Mouse (Mus musculus): ENCODE results near the gene Arhgap18. TPM values are rescaled to one million over a fixed set of nuclear protein-coding genes. Genes with fewer than 3 reads are reported as not detected.

Gene Arhgap18
- polyA plus RNA-seq, 1 experiment = 1.9 TPM

DNA sequence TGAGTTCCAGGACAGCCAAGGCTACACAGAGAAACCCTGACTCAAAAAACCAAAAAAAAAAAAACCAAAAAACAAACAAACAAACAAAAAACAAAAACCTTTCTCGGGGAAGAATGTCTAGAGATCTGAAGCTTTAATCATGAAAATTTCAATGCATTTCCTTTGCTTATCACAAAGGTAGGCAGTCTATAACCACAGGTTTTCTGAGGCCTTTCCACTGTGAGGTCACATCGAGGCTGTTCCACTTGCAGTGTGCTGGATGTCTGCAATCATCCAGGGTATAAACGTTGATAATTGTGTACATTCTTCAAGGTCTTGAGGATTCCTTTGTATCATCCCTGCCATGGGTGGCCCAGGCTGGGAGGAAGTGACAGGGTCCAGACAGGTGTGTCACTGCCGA lies 7.9 kb downstream of the Arhgap18 start:
- TF ChIP-seq REST (IDR thresholded peaks at IDR 0.05; ENCODE audit: insufficient read depth, insufficient read length) (no peak), TCF12 (IDR thresholded peaks at IDR 0.05; ENCODE audit: insufficient read depth, poor library complexity, severe bottlenecking) (no peak), MYOG (IDR thresholded peaks at IDR 0.05; ENCODE audit: control insufficient read depth in 1 of 3, insufficient read depth in 1 of 3, insufficient read length in 2 of 3, low read depth in 2 of 3) (no peak), POLR2AphosphoS2 (IDR thresholded peaks at IDR 0.05; ENCODE audit: insufficient read length, low read depth) (no peak), USF1 (IDR thresholded peaks at IDR 0.05; ENCODE audit: low read depth) (no peak), CEBPB (IDR thresholded peaks at IDR 0.05; ENCODE audit: insufficient read depth, poor library complexity, severe bottlenecking) (no peak), SRF (IDR thresholded peaks at IDR 0.05; ENCODE audit: control insufficient read depth, insufficient read length, low read depth) (no peak), MAX (IDR thresholded peaks at IDR 0.05; ENCODE audit: low read depth) (no peak), POLR2A (IDR thresholded peaks at IDR 0.05; ENCODE audit: insufficient read length, low read depth) (no peak), MYOD1 (IDR thresholded peaks at IDR 0.05; ENCODE audit: control insufficient read depth in 1 of 3, insufficient read length in 2 of 3, low read depth in 2 of 3) (no peak), TCF3 (IDR thresholded peaks at IDR 0.05; ENCODE audit: insufficient read length, low read depth) (no peak), E2F4 (IDR thresholded peaks at IDR 0.05; ENCODE audit: insufficient read depth) (no peak)
- H3K36me3 ChIP-seq (ENCODE audit: control insufficient read depth, insufficient read depth) = no peaks in the 10 kb centered on the region

DNA sequence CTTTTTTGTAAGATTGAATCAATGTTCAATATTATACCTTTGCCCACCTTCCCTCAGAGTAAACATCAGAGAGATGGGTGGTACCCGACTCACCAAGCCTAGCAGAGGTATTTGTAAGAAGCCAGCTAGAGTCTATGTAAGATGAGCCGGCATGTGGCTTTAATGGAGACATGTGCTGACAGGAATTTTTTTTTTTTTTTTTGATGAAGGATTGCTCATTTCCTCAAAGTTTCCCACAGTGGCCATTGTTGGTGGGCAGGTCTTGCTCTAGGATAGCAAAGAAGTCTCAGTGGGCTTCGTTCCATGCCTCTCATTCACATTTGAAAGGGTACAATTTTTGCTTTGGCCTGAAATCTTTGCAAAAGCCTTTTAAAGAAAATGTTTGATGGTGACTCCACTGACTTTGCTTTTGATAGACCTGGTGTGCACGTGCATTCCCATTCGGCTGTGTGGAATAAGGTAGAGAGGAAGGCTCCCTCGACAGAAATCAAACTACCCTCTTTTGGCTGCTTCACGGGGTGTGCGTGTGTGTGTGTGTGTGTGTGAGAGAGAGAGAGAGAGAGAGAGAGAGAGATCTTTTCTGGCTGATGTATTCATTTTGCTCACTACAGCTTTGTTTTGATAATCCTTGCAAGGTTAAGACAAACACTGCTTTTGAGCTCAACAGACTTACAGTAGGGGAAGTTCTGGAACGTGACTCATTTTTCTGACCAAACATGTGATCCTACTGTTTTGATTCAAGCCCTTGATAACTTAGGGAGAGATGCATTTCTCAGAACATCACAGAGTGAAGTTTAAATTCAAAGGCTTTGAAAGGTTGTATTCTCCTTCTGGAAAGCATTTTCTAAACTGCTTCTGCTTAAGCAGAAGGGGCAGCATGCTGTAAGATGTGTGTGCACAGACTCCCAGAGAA lies 9.0 kb downstream of the Arhgap18 start:
- Histone ChIP-seq H3K36me3 (ENCODE audit: control insufficient read depth, insufficient read depth) (no peaks in the 10 kb centered on the region), H3K4me3 (no peak overlapping the region), H3K27me3 (ENCODE audit: control insufficient read depth, insufficient read depth, insufficient read length) (no peaks in the 10 kb centered on the region), H3ac (ENCODE audit: control insufficient read depth, insufficient read length) (no peak overlapping the region), H3K79me2 (ENCODE audit: control insufficient read depth, insufficient read depth) (no peaks in the 10 kb centered on the region), H3K4me2 (ENCODE audit: low read depth) (peak overlapping the region; percentile 25)
- TF ChIP-seq POLR2AphosphoS2 (IDR thresholded peaks at IDR 0.05; ENCODE audit: insufficient read length, low read depth) (no peak), E2F4 (IDR thresholded peaks at IDR 0.05; ENCODE audit: insufficient read depth) (no peak), SRF (IDR thresholded peaks at IDR 0.05; ENCODE audit: control insufficient read depth, insufficient read length, low read depth) (no peak), TCF12 (IDR thresholded peaks at IDR 0.05; ENCODE audit: insufficient read depth, poor library complexity, severe bottlenecking) (no peak), MAX (IDR thresholded peaks at IDR 0.05; ENCODE audit: low read depth) (no peak), USF1 (IDR thresholded peaks at IDR 0.05; ENCODE audit: low read depth) (no peak), CEBPB (IDR thresholded peaks at IDR 0.05; ENCODE audit: insufficient read depth, poor library complexity, severe bottlenecking) (no peak), POLR2A (IDR thresholded peaks at IDR 0.05; ENCODE audit: insufficient read length, low read depth) (no peak), MYOG (IDR thresholded peaks at IDR 0.05; ENCODE audit: control insufficient read depth in 1 of 3, insufficient read depth in 1 of 3, insufficient read length in 2 of 3, low read depth in 2 of 3) (no peak), MYOD1 (IDR thresholded peaks at IDR 0.05; ENCODE audit: control insufficient read depth in 1 of 3, insufficient read length in 2 of 3, low read depth in 2 of 3) (no peak), REST (IDR thresholded peaks at IDR 0.05; ENCODE audit: insufficient read depth, insufficient read length) (no peak), TCF3 (IDR thresholded peaks at IDR 0.05; ENCODE audit: insufficient read length, low read depth) (no peak)

More for the DNA sequence above, 7.9 kb downstream of the Arhgap18 start:
- Histone ChIP-seq H3K79me2 (ENCODE audit: control insufficient read depth, insufficient read depth) (no peaks in the 10 kb centered on the region), H3K4me2 (ENCODE audit: low read depth) (no peak overlapping the region), H3K27me3 (ENCODE audit: control insufficient read depth, insufficient read depth, insufficient read length) (no peaks in the 10 kb centered on the region), H3ac (ENCODE audit: control insufficient read depth, insufficient read length) (no peak overlapping the region), H3K4me3 (no peak overlapping the region)

DNA sequence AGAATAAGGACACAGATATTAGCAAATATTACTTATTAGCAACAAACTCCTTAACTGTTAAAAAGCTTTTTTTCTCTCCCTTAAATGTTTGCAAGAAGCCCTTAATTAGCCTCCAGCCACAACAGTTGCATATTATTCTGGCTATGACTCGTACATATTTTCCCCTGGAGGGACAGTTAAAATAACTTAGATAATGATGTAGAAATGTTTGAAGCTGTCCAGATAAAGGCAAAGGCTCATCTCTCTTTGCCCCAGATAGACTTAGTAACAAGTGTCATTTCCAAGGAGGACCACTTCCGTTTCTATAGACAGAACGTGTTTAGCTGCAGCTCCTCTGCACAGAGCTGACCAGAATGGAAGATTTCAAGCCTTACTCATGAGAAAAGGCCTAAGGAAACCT lies 14.0 kb downstream of the Arhgap18 start:
- TF ChIP-seq SRF (IDR thresholded peaks at IDR 0.05; ENCODE audit: control insufficient read depth, insufficient read length, low read depth) = no peak
- no peak for TF ChIP-seq E2F4 (IDR thresholded peaks at IDR 0.05; ENCODE audit: insufficient read depth)
- TF ChIP-seq MYOG (IDR thresholded peaks at IDR 0.05; ENCODE audit: control insufficient read depth in 1 of 3, insufficient read depth in 1 of 3, insufficient read length in 2 of 3, low read depth in 2 of 3) = no peak
- TF ChIP-seq MAX (IDR thresholded peaks at IDR 0.05; ENCODE audit: low read depth) = no peak
- TF ChIP-seq REST (IDR thresholded peaks at IDR 0.05; ENCODE audit: insufficient read depth, insufficient read length) = no peak
- no peak for TF ChIP-seq TCF3 (IDR thresholded peaks at IDR 0.05; ENCODE audit: insufficient read length, low read depth)
- no peak for TF ChIP-seq POLR2A (IDR thresholded peaks at IDR 0.05; ENCODE audit: insufficient read length, low read depth)
- no peak for TF ChIP-seq MYOD1 (IDR thresholded peaks at IDR 0.05; ENCODE audit: control insufficient read depth in 1 of 3, insufficient read length in 2 of 3, low read depth in 2 of 3)
- no peak for TF ChIP-seq CEBPB (IDR thresholded peaks at IDR 0.05; ENCODE audit: insufficient read depth, poor library complexity, severe bottlenecking)
- no peak for TF ChIP-seq TCF12 (IDR thresholded peaks at IDR 0.05; ENCODE audit: insufficient read depth, poor library complexity, severe bottlenecking)

DNA sequence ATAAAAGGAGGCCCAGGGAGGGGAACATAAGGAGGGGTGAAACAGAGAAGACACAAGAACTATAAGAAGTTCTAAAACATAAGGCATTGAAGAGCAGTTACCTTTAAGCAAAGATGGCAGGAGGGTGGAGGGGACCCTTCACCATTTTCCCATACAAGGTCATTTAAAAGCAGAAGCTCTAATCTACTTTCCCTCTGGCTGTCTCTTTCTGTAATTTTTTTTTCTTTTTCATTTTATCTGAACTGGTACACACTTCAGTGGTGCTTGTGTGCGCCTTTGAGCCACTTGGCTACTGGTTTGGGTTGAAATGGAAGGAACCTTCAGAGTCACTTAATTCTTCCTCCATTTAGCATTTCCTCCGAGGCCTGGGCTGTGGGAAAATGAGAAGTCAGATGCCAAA lies 15.7 kb downstream of the Arhgap18 start:
- no peaks in the 10 kb centered on the region for H3K36me3 ChIP-seq (ENCODE audit: control insufficient read depth, insufficient read depth)
- TF ChIP-seq USF1 (IDR thresholded peaks at IDR 0.05; ENCODE audit: low read depth) (no peak), POLR2AphosphoS2 (IDR thresholded peaks at IDR 0.05; ENCODE audit: insufficient read length, low read depth) (no peak), MYOD1 (IDR thresholded peaks at IDR 0.05; ENCODE audit: control insufficient read depth in 1 of 3, insufficient read length in 2 of 3, low read depth in 2 of 3) (no peak), TCF12 (IDR thresholded peaks at IDR 0.05; ENCODE audit: insufficient read depth, poor library complexity, severe bottlenecking) (no peak), MAX (IDR thresholded peaks at IDR 0.05; ENCODE audit: low read depth) (no peak), TCF3 (IDR thresholded peaks at IDR 0.05; ENCODE audit: insufficient read length, low read depth) (no peak), E2F4 (IDR thresholded peaks at IDR 0.05; ENCODE audit: insufficient read depth) (no peak), SRF (IDR thresholded peaks at IDR 0.05; ENCODE audit: control insufficient read depth, insufficient read length, low read depth) (no peak), POLR2A (IDR thresholded peaks at IDR 0.05; ENCODE audit: insufficient read length, low read depth) (no peak), CEBPB (IDR thresholded peaks at IDR 0.05; ENCODE audit: insufficient read depth, poor library complexity, severe bottlenecking) (no peak), MYOG (IDR thresholded peaks at IDR 0.05; ENCODE audit: control insufficient read depth in 1 of 3, insufficient read depth in 1 of 3, insufficient read length in 2 of 3, low read depth in 2 of 3) (no peak), REST (IDR thresholded peaks at IDR 0.05; ENCODE audit: insufficient read depth, insufficient read length) (no peak)
- H3K79me2 ChIP-seq (ENCODE audit: control insufficient read depth, insufficient read depth) = no peaks in the 10 kb centered on the region
- H3K4me3 ChIP-seq = no peak overlapping the region
- no peaks in the 10 kb centered on the region for H3K27me3 ChIP-seq (ENCODE audit: control insufficient read depth, insufficient read depth, insufficient read length)
- H3ac ChIP-seq (ENCODE audit: control insufficient read depth, insufficient read length) = no peak overlapping the region
- no peak overlapping the region for H3K4me2 ChIP-seq (ENCODE audit: low read depth)

More for the DNA sequence above, 14.0 kb downstream of the Arhgap18 start:
- no peak overlapping the region for H3ac ChIP-seq (ENCODE audit: control insufficient read depth, insufficient read length)
- H3K27me3 ChIP-seq (ENCODE audit: control insufficient read depth, insufficient read depth, insufficient read length) = no peaks in the 10 kb centered on the region
- no peak overlapping the region for H3K4me3 ChIP-seq
- no peaks in the 10 kb centered on the region for H3K36me3 ChIP-seq (ENCODE audit: control insufficient read depth, insufficient read depth)
- H3K79me2 ChIP-seq (ENCODE audit: control insufficient read depth, insufficient read depth) = no peaks in the 10 kb centered on the region
- no peak overlapping the region for H3K4me2 ChIP-seq (ENCODE audit: low read depth)
